Mouse (Mus musculus): Measurements from ENCODE around the gene Madcam1. TPM values are rescaled to one million over a fixed set of nuclear protein-coding genes. Genes with fewer than 3 reads are reported as not detected.

The Madcam1 gene
- polyA plus RNA-seq, 2 experiments from 2014 or later = 0.60 TPM; not detected in 1

DNA sequence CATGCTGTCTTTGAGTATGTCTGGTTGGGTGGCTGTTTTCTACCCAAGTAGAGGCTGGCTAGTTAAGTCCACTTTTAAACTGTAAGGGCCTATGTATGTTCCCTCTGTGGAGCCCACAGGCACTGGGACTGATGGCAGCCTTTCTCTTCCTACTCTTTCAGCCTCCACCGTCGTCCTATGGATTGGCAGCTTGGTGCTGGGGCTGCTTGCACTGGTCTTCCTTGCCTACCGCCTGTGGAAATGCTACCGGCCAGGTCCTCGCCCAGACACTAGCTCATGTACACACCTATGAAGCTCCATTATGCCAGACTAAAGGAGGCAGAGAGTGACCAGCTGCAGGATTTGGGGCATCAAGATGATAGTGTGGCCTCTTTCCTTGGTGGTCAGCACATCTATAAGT is 3.7 kb downstream of the Madcam1 start:
- ATAC-seq = no peak

DNA sequence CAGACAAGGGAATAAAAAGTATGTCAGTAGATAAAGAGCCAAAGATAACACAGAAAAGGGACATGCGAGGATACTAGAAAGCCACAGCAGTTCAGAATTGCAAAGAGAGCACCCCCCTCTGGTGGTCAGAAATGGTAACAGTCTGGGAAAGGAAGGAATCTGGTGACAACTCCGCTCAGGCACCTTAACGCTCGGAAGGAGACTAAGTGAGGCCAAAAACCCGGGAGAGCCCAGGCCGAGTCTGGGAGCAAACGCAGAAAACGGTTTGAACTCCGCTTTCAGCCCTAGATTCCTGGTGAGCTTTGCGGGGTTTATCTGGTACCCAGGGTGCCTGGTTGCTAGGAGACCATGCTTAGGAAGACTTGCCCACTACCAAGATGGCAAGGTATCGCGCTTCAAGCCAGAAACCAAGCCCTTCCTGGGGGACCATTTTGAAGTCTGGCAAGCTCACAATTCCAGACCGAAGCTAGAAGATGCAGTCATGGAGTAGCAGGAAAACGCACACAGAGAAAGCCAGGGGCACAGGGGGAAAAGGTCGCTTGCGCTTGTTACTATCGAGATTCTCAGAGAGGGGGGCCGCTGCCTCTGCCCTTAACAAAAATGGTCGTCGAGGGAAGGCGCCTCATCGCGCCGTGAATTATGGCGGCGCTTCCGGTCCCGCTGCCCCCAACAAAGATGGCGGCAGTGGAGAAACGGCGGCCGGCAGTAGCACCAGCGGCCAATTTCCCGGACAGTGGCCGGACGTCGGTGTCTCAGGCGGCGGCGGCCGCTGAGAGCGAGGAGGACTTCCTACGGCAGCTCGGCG is 4.6 kb downstream of the Madcam1 start, which contains the start of gene Tpgs1:
TSS of gene Tpgs1 (plus strand) at position 599 of the 805 bp plus-strand sequence.
- ATAC-seq = peak; percentile 97

DNA sequence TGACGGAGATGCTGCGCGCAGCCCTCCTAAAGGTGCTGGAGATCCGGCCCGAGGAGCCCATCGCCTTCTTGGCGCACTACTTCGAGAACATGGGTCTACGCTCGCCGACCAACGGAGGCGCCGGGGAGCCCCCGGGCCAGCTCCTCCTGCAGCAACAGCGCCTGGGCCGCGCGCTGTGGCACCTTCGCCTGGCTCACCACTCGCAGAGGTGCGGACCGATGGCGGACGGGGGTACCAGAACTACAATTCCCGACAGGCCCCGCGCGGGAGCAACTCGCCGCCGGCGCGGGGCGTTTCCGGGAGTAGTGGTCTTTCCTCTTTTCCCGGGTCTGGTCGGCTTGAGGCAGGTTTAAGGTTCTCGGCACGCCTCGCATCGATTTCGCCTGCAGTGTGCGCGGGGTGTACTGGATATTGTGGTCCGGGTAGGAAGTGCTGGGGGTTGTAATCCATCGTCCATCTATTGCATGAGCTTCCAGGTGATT is 5.3 kb downstream of the Madcam1 start:
- no peak for ATAC-seq

DNA sequence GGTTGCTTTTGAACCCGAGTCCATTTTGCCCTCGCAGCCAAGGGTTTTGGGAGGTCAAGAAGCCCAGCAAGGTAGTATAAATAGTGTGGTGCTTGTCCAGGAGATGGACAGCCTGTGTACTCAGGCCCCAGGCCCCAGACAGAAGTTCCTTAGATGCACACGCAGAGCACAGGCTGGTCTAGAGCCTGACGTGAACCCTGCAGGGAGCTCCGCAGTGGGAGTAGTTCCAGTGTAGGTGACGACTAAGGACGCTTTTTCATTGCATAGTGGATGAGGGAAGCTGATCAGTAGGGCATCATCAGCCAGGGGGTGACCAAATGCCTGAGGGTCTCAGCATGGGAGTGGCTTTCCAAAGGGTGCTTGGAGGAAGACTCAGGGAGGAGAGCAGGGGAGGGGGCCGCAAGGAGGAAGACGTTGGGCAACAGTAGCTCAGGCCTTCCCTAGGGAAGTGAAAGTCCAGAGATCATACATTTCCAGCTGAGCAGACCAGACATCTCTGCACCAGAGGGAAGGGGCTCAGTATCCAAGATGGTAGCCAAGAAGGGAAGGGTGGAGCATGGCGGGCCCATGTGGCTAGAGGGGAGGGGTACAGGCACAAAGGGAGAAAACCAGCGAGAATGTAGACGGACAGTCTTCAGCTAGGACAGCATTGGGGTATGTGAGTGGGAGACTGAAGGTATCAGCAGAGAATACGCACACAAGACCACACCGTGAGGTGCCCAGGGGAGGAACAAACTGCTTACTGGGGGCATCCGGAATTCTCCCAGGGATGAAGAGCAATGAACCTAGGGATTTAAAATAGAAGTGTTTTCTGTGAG is 5.9 kb downstream of the Madcam1 start:
- no peak for ATAC-seq

DNA sequence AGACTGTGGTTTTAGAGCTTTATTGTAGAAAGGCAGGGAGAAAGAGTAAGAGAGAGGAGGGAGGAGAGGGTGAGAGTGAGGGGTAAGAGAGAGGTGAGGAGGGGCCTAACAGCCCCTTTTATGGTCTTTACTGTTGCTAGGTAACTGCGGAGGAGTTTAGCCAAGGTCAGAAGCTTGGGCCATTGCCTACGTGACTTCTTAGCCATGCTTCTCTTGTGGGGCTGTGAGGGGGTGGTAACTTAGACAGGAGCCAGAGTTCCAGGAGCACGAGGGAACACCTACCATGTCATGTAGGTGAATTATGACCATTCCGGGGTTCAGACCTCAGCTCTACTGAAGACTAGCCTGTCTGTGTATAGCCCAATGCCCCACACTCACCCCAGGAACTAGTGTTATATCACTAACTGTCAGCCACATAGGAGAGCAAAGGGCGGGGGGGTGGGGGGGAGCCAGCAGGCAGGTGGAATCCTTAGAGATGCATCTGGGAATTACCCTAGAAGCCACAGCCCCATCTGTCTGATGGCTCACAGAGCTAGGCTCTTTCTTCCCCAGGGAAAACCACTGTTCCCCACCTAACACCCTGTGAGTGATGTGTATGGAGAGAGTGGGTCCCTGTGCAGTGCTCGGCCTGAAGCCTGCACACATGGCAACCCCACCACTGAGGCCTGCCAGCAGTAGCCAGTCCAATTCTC is 7.2 kb downstream of the Madcam1 start:
- no peak for ATAC-seq

DNA sequence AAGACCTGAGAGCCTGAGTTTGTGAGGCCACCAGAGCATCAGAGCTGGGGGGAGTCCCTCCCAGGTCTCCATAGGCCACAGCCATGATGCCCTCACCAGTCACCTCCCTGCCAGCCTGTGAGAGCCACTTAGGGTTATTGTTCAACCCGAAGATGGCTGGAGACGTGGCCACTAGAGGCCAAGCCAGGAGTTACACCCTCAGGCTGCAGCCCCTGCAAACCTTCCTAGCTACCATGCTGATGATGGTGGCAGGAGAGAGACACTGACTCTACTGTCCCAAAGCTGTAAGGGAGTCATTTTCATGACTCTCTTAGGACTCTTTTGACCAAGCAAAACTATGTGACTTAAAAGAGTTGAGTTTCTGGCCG is 7.7 kb downstream of the Madcam1 start:
- ATAC-seq = no peak

DNA sequence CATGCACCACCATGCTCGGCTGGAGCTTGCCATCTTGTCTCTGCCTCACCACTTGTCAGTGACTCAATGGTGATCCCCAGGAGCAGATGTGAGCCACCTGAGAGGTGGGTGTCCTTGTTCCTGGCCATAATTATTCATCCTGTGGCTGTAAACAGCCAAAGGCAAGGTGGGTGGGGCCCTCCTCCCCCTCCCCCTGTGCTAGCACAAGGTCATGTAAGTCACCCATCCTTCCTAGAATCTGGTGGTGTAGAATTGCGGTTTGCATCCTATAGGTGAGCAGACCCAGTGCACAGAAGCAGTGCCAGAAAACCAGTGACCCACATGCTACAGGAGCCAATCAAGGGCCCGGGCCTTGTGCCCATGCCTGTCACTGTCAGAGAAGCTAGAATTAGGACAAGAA is 8.7 kb downstream of the Madcam1 start:
- ATAC-seq = no peak

DNA sequence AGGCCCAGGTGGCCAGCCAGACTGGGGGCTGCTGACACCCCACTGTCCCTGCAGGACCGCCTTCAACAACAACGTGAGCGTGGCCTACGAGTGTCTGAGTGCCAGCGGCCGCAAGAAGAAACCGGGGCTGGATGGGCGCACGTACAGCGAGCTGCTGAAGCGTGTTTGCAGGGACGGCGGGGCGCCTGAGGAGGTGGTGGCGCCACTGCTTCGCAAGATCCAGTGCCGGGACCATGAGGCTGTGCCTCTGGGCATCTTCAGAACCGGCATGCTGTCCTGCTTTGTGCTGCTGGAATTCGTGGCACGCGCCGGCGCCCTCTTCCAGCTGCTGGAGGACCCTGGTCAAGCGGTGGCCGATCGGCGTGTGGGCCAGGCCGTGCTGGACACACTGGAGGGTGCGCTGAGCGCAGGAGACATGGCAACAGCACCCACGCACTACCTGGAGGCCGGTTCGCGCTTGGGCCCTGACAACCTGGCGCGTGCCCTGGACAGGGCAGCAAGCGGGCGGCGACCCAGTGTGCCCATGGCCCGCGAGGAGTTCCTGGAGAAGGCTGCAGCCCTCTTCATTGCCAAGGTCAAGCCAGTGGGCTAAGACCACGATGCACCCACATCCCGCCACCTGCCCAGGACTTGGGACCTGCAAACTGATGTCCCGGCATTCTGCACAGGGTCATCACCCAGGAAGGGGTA is 11.1 kb downstream of the Madcam1 start:
- no peak for ATAC-seq

DNA sequence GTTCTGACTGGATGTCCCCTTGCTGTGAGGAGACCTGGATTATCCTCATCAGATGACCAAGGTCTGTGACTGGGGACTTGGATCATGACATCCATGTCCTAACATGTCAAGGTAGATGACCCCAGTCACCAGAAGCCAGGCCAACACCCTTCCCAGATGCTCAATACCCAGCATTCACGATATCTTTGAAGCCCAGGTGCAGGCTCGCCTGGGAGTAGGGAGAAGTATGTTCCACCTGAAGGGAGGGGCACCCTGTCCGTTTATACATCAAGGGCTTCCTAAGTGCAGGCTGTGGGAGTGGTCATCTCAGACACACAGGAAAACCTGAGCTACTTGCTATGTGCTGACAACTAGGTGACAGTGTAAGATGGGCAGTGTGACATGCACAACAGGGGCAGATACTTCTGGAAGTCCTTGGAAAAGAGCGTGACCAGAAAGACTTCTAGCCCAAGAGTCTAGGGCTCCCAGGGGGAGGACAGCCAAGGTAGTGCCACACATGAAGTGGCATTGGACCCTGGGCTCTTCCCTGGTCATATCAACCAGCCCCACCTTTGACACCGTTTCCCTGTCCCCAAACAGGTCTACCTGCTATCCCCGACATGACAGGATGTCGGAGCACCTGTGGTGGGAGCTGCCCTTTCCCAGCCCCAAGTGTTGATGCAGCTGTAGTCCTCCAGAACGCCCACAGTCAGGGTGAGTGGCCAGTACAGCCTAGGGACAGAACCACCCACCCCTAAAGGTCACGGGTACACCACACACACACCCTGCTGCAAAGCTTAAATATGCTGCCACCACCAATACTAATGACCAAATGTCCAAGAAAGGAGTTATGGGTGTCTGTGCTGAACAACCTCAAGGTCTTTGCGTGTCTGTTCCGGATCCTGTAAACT is 16.5 kb downstream of the Madcam1 start:
- ATAC-seq = peak; percentile 5

DNA sequence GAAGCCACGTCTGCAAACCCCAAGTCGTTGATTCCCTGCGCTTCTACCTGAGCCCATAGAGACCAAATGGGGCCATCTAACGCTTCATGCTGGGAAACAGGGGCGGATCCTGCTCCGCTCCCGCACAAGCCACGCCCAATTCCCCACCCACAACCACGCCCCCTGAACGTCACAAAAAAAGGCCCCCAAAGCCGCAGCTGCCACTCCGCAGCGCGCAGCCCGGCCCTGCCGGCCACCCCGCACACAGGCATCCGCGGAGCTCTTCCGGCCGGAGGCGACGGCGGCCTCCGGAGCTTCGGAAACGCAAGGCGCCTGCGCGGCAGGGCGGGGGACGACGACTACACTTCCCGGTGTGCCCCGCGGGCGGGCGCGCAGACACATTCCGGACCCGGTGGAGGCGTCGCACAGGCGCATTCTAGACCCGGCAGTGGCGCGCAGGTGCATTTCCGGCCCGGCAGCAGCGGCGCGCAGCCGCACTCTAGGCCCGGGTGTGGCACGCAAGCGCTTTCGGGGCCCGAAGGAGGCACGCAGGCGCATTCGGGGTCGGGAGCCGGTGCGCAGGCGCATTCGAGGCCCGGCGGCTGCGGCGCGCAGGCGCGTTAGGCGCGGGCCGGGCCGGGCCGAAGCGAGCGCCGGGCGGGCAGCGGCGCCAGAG is 17.4 kb downstream of the Madcam1 start, which contains the start of gene Cdc34:
TSS of gene Cdc34 (plus strand) at position 605 of the 655 bp plus-strand sequence.
- peak; percentile 85 for ATAC-seq

DNA sequence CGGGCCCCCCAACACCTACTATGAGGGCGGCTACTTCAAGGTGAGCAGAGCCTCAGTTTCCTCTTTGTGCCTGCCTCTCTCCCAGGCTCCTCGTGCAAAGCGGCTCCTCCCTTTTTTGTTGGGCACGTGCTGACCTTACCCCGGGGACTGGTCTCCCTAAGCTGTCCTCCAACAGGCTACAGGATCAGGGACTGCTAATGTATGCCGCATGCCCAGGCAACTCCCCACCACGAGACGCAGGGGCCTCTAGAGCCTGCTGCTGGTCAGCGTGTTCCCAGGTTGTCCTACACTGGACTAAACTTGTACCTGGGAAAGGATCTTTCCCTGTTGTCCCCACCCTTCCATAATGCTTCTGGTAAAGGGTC is 18.2 kb downstream of the Madcam1 start:
- no peak for ATAC-seq

DNA sequence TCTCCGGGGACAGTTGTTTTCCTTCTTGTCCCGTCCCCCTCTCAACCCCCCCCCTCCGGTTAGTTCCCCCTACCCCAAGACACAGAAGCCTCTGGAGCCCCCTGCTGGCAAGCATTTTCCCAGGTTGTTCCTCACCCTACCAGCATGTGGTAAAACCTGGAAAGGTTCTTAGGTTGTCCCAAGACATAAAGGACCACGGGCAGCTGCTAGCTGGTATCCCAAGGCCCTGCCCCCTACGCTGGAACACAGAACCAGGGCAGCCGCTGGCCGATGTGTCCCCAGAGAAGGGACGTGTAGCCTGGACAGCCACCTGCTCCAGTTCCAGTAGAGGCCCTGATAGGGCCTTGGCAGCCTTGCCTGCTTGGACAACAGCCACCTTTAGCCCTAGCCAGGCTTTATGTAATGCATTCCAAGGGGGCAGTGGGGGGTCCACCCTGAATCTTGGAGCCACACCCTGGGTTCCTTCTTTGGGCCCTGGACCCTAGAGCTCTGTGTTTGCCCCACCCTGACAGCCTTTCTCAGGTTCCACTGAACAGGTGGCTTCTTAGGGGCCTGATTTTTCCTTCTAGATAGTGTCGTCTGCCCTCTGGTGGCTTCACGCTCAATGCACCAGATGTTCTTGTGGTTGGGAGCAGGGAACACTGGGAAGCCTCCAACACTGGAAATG is 18.7 kb downstream of the Madcam1 start:
- no peak for ATAC-seq

DNA sequence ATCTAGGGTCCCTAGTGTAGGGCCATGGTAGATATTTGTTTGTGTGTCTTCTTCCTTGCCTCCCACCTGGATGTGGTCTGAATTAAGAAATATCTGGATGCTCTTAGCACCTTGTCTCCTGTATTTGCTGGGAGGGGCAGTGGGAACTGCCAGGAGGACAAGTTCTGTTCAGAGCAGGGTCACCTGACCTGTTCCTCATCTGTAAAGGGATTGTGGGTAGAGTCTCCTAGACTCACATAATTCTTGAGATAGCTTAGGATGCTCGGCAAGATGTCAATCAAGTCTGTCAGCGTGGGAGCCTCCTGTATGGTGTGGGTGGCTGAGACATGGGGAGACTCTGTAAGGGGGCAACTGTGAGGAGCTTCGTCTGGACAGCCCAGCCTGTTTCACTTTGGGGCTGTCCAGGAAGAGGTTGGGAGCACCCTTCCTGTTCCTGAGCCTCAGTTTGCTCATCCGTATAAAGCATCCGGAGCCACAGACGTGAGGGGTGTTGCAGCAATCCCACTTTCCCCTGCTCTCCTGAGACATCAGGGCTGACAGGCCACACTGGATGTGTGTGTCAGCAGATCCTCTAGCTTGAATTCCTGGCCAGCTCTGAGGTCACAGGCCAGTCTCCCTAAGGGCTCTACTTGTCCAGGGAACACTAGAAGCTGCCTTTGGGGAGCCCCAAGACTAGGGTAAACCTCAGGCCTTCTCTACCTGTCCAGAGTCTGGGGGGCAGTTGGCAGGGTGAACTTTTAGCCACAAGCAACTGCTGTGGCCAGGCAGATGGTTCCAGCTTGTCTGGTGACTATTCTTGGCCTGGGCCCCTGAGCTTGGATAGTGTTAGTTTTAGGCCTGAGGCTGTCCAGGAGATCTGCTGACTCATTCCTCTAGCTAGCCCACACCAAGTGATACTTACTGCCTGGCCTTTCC is 19.6 kb downstream of the Madcam1 start:
- no peak for ATAC-seq

DNA sequence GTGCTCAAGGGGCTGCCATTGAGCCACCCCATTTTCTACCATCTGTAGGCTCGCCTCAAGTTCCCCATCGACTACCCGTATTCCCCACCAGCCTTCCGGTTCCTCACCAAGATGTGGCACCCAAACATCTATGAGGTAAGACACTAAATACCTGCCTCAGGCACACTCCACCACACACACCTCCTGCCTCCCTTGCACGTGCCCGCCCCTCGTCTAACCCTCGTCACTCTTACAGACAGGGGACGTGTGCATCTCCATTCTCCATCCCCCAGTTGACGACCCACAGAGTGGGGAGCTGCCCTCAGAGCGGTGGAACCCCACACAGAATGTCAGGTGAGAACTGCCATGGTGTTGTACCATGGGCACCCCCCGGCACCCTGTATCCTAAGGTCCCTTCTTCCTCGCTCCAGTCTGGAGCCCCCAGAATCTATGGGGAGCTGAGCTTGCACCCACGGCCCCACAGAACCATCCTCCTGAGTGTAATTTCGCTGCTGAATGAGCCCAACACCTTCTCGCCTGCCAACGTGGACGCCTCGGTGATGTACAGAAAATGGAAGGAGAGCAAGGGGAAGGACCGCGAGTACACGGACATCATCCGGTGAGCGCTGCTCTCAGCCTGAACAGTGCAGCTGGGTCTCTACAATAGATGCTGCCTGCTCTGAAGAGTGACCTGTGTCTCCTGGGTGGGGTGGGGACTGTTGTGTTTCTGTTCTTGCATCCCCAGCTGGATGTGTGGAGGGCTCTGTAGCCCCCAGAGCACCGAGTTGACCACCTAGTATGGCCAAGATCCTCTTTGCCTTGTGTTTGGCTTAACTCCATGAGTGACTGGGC is 20.6 kb downstream of the Madcam1 start:
- no peak for ATAC-seq

DNA sequence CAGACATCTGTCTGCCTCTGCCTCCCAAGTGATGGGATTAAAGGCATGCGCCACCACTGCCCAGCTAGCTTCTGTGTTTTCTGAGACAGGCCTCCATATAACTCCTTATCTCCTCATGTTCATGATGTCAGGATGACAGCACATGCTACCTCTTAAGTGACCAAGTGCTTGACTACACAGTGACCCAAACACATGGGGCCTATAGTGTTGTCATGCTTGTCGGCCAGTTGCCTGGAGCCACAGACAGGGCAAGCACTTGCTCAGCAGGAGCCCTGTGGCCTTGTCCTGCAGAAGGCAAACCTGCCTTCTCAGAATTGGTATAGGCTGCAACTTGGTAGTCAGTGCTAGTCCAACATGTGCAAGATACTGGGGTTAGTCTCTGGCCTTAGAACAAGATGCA is 21.9 kb downstream of the Madcam1 start:
- no peak for ATAC-seq

DNA sequence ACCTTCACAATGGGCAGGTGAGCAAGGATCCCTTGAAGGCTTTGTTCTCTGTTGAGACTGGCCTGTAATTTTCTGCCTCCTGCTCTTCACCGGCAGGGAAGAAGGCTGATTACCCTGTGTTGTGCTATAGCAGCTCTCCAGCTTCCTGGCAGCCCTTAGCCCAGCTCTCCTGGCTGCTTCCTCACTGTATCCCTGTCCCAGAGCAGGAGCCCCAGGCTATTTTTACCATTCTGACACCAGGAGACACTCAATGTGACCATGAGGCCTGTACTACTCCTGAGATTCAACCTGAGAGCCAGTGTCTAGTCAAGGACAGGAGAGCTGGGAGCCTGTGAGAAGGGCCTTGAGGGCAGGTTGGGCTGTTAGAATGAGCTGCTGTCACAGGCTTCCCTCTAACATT is 22.3 kb downstream of the Madcam1 start:
- no peak for ATAC-seq

DNA sequence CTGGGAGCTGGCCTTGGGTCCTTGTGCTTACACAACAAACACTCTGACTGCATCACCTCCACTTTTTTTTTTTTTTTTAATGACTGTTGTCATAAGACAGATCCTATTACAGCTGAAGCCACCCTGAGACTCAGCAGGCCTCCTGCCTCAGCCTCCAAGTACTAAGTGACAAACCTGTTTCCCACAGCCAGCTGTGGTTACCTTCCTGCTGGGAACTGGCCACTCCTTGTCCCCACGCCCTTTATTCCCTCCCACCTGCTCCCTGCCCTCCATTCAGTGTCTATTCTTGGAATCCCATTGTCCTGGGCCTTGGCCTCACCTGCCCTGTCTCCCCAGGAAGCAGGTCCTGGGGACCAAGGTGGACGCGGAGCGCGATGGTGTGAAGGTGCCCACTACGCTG is 23.2 kb downstream of the Madcam1 start:
- ATAC-seq = no peak

DNA sequence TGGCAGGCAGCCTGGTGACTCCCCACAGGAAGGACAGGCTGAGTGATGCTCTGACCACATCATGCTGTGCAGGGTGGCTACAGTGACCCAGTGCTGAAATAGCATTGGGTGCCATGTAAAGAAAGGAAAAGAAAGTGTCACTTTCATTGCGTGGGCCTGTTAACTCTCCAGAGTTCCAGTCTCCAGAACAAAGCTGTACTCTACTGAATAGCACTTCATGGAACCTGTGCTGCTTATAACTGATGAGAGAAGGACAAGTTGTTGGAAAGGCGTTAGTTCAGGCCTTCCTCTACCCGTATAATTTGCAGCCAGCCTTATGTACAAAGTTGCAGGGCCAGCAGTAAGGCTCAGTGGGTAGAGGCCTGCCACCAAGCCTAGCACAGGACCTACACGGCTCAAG is 24.4 kb downstream of the Madcam1 start, which contains the start of gene Gzmm:
TSS of gene Gzmm (plus strand) at position 301 of the 400 bp plus-strand sequence.
- ATAC-seq = no peak
